Mouse (Mus musculus): ENCODE data around the gene Itgae. TPM values are rescaled to one million over a fixed set of nuclear protein-coding genes. Genes with fewer than 3 reads are reported as not detected.

The Itgae gene
- total RNA-seq (2021), result under 1 TPM; 0.11 to 0.15 TPM
- long read RNA-seq, experiment 1, partial matches to known transcripts, result 1 of 2 reads
- long read RNA-seq, experiment 1, other reads (novel, unspliced or antisense), result 1 of 2 reads
- long read RNA-seq, experiment 2, partial matches to known transcripts, result 1 of 2 reads
- long read RNA-seq, experiment 2, other reads (novel, unspliced or antisense), result 1 of 2 reads

- no peak for DNase-seq
Measured at GRCm38 (mm10) chr11:73090283-73090682, at the start of gene Itgae. Itgae (plus strand) TSS chr11:73090583.

- no peak for DNase-seq
Measured at GRCm38 (mm10) chr11:73044229-73044755, 46.1 kb upstream of the Itgae start.

- no peak for DNase-seq
Measured at GRCm38 (mm10) chr11:73044789-73045188, 45.6 kb upstream of the Itgae start.

- DNase-seq, result peak; percentile 94
Measured at GRCm38 (mm10) chr11:73047542-73047996, 42.8 kb upstream of the Itgae start, which contains the start of gene Ncbp3. Ncbp3 (plus strand) TSS chr11:73047783.

GRCm38 (mm10) chr11:73048030-73048876 lies 42.1 kb upstream of the Itgae start:
- no peak for DNase-seq

- peak; percentile 51 for DNase-seq
Measured at GRCm38 (mm10) chr11:73049335-73049734, 41.0 kb upstream of the Itgae start.

GRCm38 (mm10) chr11:73052795-73053194 lies 37.6 kb upstream of the Itgae start:
- DNase-seq, result no peak

- no peak for DNase-seq
Measured at GRCm38 (mm10) chr11:73057701-73058100, 32.7 kb upstream of the Itgae start.

- no peak for DNase-seq
Measured at GRCm38 (mm10) chr11:73059630-73060029, 30.8 kb upstream of the Itgae start.

- DNase-seq, result no peak
Measured at GRCm38 (mm10) chr11:73061413-73061812, 29.0 kb upstream of the Itgae start.

- DNase-seq, result no peak
Measured at GRCm38 (mm10) chr11:73071839-73072238, 18.5 kb upstream of the Itgae start.

GRCm38 (mm10) chr11:73076295-73076694 lies 14.1 kb upstream of the Itgae start:
- DNase-seq, result no peak

- no peak for DNase-seq
Measured at GRCm38 (mm10) chr11:73076733-73077132, 13.7 kb upstream of the Itgae start.

GRCm38 (mm10) chr11:73077211-73077720 lies 13.1 kb upstream of the Itgae start:
- no peak for DNase-seq

GRCm38 (mm10) chr11:73078615-73079014 lies 11.8 kb upstream of the Itgae start:
- no peak for DNase-seq

GRCm38 (mm10) chr11:73080306-73080705 lies 10.1 kb upstream of the Itgae start:
- no peak for DNase-seq

- DNase-seq, result no peak
Measured at GRCm38 (mm10) chr11:73084303-73084702, 6.1 kb upstream of the Itgae start.

- DNase-seq, result no peak
Measured at GRCm38 (mm10) chr11:73084804-73085231, 5.6 kb upstream of the Itgae start.

- no peak for DNase-seq
Measured at GRCm38 (mm10) chr11:73085391-73085790, 5.0 kb upstream of the Itgae start.

GRCm38 (mm10) chr11:73087700-73088480 lies 2.5 kb upstream of the Itgae start:
- DNase-seq, result no peak

GRCm38 (mm10) chr11:73090826-73091225 lies 443 bp downstream of the Itgae start:
- DNase-seq, result no peak

GRCm38 (mm10) chr11:73092057-73092456 lies 1.7 kb downstream of the Itgae start:
- DNase-seq, result no peak
